Mouse (Mus musculus): ENCODE results near the gene Slc6a5.

- TF ChIP-seq POLR2A (IDR thresholded peaks at IDR 0.05; ENCODE audit: borderline replicate concordance, extremely low read depth, low read depth, low read length) (no peak), CTCF (IDR thresholded peaks at IDR 0.05; ENCODE audit: insufficient read depth, low read length) (no peak)
Measured at GRCm38 (mm10) chr7:49902003-49902552, 7.9 kb upstream of the Slc6a5 start.
